Mouse (Mus musculus) olfactory bulb, adult 2 months (tissue): ENCODE results near the gene Map3k7. TPM values are rescaled to one million over a fixed set of nuclear protein-coding genes. Genes with fewer than 3 reads are reported as not detected.
"Not testable (repeated sequence)": the region's sequence is repeated elsewhere in the genome, so short reads cannot be mapped to it uniquely, and the experiment has no call there.

Experiments
- H3K27ac ChIP-seq: fragments of 200-500 bp; 2 replicates; pipeline ENCODE4 v1.5.1; 2012; ENCODE audit warnings: low read depth, low read length; ENCODE audit not compliant: insufficient read depth
- H3K4me1 ChIP-seq: fragments of 200-500 bp; 2 replicates; pipeline ENCODE4 v1.6.1; 2012; ENCODE audit warnings: low read length; ENCODE audit not compliant: control insufficient read depth, insufficient read depth
- H3K4me3 ChIP-seq: fragments of 200-500 bp; 2 replicates; pipeline ENCODE4 v1.5.1; 2012; ENCODE audit warnings: mild to moderate bottlenecking, low read depth, low read length, moderate library complexity; ENCODE audit not compliant: insufficient read depth
- CTCF ChIP-seq: fragments of 200-500 bp; IDR thresholded peaks from 2 replicates; pipeline ENCODE4 v1.5.1; 2012; ENCODE audit warnings: low read depth, mild to moderate bottlenecking, low read length, moderate library complexity; ENCODE audit not compliant: insufficient read depth
- POLR2A ChIP-seq: fragments of 200-500 bp; IDR thresholded peaks from 2 replicates; pipeline ENCODE4 v1.6.1; 2012; ENCODE audit warnings: mild to moderate bottlenecking, low read depth, low read length, moderate library complexity; ENCODE audit not compliant: insufficient read depth
- WGBS: fragments of 180-500 bp; shearing (Covaris S2); methylation state at CpG from one replicate; pipeline ENCODE4 v1.1.7; 2018; 5-methylcytosine and 5-hydroxymethylcytosine counted together
- polyA plus RNA-seq: library from polyadenylated mRNA; stranded (reverse); fragments of >200 nt; gene quantifications from 2 replicates; pipeline ENCODE4 v1.2.4, GENCODE M21; 2012; ENCODE audit warnings: low replicate concordance; ENCODE audit not compliant: missing spikeins, insufficient read depth, insufficient read length

Map3k7 gene
- polyA plus RNA-seq, 1 experiment = 182 TPM

DNA sequence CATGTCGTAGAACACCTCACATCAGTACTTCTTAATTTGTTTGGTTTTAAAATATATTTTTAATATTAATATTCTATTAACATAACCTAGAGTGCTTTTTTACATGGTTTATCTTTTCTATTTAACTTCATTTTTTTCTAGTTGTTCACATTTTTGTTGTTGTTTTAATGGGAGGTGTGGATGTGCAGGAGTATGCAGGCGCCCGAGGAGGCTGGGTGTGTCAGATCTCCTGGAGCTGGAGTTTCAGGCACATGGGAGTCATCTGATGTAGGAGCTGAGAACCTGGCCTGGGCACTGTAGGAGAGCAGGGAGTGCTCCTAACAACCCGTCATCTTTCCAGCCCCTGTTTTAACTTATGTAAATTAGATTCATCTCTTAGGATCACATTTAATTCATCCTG, 44.2 kb downstream of the Map3k7 start:
- Histone ChIP-seq H3K4me1 (no peaks in the 10 kb centered on the region), H3K4me3 (no peak overlapping the region), H3K27ac (no peak overlapping the region)
- 89% methylated on average over 4 of the region's 4 CpGs for WGBS
- TF ChIP-seq POLR2A = no peak
- TF ChIP-seq CTCF = no peak

DNA sequence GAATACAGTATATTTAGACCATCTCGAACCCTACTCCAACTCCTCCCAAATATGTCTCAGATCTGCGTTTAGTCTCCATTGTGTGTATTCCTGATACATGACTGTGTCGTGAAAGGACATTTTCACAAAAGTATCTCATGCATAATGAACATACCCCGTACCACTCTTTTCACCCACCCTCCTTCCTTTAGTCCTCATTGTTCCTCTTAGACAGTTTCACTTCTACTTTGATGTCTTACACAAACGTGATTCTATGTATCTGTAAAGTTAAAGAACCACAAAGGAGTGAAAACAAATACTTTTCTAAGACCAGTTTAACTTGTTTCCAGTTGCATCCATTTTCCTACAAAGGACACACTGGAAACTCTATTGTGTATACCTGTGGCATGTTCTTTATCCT, 46.9 kb downstream of the Map3k7 start:
- 81% methylated on average over 5 of the region's 5 CpGs for WGBS
- no peak for TF ChIP-seq POLR2A
- TF ChIP-seq CTCF = no peak

DNA sequence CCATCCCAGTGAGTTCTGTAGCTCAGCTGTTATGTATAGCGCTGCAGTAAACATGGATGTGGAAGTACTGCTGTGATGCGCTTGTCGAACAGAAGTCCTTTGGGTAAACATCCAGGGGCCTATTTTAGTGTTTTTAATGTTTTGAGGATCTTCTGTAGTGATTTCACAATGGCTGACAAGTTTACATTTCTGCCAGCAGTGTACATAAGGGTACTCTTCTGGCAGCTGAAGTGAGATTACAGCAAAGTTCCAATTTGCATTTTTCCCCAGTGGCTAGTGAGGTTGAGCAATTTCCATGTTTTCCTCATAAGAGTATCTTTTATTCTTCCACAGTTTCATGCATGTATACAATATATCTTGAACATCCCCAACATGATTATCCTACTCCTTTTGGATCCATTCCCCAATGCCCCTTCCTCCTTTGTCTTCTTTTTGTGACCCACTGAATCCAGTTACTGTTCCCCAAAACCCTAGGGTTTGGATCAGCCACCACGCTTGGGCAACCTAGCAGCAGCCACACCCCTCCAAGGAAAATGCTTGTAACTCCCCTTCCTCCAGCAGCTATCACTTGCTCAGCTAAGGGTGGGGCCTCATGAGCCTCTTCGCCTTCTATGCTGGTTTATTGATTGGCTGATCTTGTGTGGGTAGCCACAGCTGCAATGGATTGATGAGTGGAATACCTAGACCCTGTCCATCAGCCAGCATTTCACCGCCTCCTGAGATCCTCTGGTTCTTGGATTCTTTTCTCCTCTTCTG, 47.5 kb downstream of the Map3k7 start:
- no peaks in the 10 kb centered on the region for H3K4me1 ChIP-seq
- no peak overlapping the region for H3K27ac ChIP-seq
- TF ChIP-seq POLR2A (no peak), CTCF (no peak)
- H3K4me3 ChIP-seq = no peak overlapping the region
- 93% methylated on average over 6 of the region's 6 CpGs for WGBS

More for the DNA sequence above, 46.9 kb downstream of the Map3k7 start:
- Histone ChIP-seq H3K27ac (no peak overlapping the region), H3K4me1 (no peaks in the 10 kb centered on the region), H3K4me3 (no peak overlapping the region)

DNA sequence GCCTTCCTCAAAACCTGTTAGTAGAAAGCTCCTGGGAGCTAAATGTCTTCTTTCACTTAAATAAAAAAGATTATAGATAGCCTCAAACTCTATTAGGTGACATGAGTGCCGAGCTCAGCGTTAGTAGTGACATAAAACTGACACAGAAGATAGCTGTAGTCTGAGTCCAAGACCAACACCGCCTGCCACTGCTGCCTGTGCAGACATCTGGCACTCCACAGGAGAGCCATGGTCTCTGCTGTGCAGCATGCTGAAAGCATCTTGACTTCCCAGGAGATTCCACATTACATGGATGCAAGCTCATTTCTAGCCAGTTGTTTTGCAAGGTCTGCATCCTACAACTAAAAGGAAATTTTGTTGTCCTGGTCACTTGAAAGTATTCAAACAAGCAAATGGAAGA, 57.2 kb downstream of the Map3k7 start:
- WGBS = 84% methylated on average over 3 of the region's 3 CpGs
- Histone ChIP-seq H3K27ac (no peak overlapping the region), H3K4me3 (no peak overlapping the region), H3K4me1 (peaks cover 7% of the 10 kb centered on the region)
- TF ChIP-seq CTCF (no peak), POLR2A (no peak)

DNA sequence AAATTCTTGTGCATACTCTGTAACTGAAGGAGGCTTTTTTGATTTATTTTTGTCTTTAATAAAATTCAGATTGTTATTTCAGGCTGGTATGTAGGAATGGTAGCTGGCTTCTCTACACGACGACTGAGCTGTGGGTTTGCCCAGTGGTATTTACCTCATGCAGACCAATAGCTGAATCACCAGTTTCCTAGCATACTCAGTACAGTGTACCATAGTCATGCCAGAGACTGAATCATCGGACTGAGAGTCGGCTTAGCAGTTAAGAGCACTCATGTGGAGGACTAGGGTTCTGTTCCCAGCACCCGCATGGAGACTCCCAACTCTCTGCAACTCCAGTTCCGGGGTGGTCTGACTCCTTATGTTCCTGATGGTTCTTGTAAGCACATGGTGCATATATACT, 58.4 kb downstream of the Map3k7 start:
- H3K4me1 ChIP-seq = peaks cover 7% of the 10 kb centered on the region
- 83% methylated on average over 6 of the region's 6 CpGs for WGBS
- no peak overlapping the region for H3K4me3 ChIP-seq
- no peak overlapping the region for H3K27ac ChIP-seq
- TF ChIP-seq CTCF (no peak), POLR2A (no peak)

DNA sequence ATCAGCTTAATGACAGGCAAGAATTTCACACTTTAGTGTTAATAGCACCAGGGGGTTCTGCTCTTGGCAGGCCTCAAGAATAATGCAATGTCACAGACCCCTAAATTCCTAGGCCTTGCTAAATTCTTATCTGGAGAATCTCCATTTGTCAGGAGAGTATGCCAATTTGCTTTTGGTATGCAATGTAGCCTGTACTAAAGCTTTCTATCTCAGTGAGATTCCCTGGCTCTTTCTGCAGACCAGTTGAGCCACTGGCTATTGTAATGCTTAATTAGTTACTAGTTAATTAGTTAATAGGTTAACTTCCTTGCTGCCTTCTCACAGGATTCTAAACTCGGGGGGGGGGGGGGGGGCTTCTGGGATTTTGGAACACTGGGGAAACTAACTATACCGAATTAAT, 60.3 kb downstream of the Map3k7 start:
- H3K4me1 ChIP-seq, H3K4me3 ChIP-seq, H3K27ac ChIP-seq: not testable (repeated sequence)
- WGBS = 94% methylated on average over 2 of the region's 2 CpGs

DNA sequence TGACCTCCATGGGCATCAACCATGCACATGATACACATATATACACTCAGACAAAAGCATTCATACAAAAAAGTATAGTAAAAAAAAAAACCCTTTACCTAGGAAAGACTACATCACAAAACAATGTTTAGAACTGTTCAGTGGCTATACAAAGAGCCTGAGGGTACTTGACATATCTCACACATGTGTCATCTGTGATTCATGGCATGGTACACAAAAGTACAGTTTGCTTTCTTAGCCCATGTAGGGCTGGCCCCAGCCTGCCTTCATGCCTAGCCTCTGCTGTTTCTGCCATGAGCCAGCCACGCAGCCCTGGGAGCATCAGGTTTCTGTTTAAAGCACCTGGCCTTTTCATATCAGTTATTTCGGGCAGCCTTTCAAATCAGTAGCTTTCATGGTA, 61.2 kb downstream of the Map3k7 start:
- Histone ChIP-seq H3K4me1 (no peaks in the 10 kb centered on the region), H3K27ac (no peak overlapping the region), H3K4me3 (no peak overlapping the region)
- 95% methylated on average over 2 of the region's 2 CpGs for WGBS
- TF ChIP-seq CTCF = no peak
- TF ChIP-seq POLR2A = no peak

DNA sequence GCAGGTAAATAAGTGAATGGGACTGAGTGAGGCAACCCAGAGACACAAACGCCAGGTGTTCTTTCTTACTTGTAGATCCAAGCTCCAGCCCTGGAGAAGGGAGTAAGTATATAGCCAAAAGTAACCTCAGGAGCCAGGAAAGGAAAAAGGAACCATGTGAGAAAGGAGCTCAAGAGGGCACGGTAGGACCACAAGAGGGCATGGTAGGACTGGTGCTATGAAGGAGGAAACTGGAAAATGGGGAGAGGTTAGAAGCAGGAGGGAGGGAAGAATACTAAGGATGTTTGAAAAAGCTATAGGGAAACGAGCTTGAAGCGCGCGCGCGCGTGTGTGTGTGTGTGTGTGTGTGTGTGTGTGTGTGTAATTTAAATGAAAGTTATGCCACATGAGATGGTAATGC, 63.2 kb downstream of the Map3k7 start:
- no peak overlapping the region for H3K27ac ChIP-seq
- WGBS = 87% methylated on average over 9 of the region's 9 CpGs
- H3K4me3 ChIP-seq = no peak overlapping the region
- TF ChIP-seq CTCF = no peak
- TF ChIP-seq POLR2A = no peak
- H3K4me1 ChIP-seq = no peaks in the 10 kb centered on the region

DNA sequence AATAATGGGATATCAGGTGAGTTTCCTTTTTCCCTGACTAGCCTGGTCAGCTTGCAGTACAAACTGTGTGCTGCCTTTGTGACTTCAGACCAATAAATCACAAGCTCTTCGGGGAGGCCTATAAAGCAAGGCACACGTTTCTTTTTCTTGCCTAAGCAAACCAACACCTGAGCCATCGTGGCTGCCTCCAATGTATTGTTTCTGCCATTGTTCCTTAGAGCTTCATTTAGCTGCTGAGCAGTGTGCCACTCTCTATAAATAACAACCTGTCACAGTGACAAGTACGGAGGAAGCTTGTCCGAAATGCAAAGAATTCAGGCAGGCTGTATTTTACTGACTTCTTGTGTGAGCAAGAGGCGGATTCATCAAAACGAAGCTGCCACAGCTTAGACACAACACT, 73.4 kb downstream of the Map3k7 start:
- no peak overlapping the region for H3K27ac ChIP-seq
- WGBS = 61% methylated on average over 7 of the region's 7 CpGs
- peaks cover 5% of the 10 kb centered on the region for H3K4me1 ChIP-seq
- TF ChIP-seq CTCF (no peak), POLR2A (no peak)
- H3K4me3 ChIP-seq = no peak overlapping the region

DNA sequence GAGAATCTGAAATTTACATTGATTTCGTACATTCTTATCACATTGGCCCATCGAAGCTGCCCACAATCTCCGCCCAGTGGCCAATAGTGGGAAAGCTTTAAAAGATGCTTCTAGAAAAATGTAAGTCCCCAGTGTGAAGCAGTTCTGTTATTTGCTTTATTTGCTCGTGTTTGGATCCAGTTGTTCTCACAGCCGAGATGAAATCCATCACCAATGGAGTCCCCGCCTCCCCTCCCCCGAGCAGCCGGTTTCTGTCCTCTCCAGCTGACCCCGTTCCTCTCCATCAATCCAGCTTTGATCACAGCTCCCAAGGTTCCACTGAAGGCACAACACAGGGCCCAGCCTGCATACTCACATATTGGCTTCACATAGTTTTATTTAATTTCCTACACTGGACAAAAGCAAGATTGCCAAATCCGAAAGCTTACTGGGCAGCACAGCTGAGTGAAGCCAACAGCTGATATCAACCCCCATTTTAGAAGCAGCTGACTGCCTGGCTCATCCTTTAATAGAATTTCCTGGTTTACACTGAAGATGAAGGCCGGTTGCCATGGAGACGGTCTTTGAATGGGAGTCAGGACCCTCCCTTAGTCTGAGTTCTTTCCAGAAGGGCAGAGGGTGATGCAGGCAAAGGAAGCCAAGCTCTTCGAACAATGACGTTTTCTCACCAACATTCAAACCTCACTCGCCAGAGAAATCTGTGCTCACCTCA, 78.0 kb downstream of the Map3k7 start:
- TF ChIP-seq POLR2A (no peak), CTCF (no peak)
- no peak overlapping the region for H3K27ac ChIP-seq

More for the DNA sequence above, 78.0 kb downstream of the Map3k7 start:
- Histone ChIP-seq H3K4me1 (peaks cover 5% of the 10 kb centered on the region), H3K4me3 (no peak overlapping the region)
- WGBS = 58% methylated on average over 15 of the region's 15 CpGs
